8 mouse cellular contexts compared by ENCODE assay signal in the genomic region with DNA sequence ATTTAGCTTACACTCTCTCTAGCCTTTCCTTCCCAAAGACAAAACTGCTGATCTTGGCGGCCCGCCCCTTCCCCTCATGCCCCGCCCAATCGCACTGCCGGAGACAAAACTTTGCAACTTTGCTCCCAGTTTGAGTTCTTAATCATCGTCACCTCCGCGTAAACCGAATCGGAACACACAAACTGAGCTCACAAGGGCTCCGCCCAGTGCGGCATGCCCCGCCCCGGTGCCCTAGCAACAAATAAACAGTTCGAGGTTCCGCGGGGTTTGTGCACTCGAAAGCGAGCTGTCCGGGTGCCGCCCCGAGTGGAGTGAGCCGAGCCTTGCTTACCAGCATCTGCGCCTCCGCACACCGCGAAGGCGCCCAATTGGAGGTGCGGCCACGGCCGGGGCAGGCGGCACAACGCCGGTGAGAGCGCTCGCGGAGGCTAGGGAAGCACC.
DNase-seq lines count a peak whose midpoint lies in the region; ATAC-seq and TF ChIP-seq lines count a peak whose summit lies in the region.

No protein-coding gene starts in this region.

- peaks cover 3% of the 10 kb centered on the region; the same call in 1 of the 2 replicates for H3K27me3 ChIP-seq in heart, embryonic 11.5 days (ENCODE audit: control insufficient read depth, insufficient read depth, low read length)
- no peaks in the 10 kb centered on the region for H3K27me3 ChIP-seq in kidney, embryonic 15.5 days
- H3K27me3 ChIP-seq in liver, embryonic 12.5 days (replicated peaks): no peaks in the 10 kb centered on the region
- H3K27me3 ChIP-seq in stomach, embryonic 15.5 days (replicated peaks): no peaks in the 10 kb centered on the region

- TF ChIP-seq CTCF in brain, embryonic 14.5 days (IDR thresholded peaks at IDR 0.05; ENCODE audit: borderline replicate concordance, extremely low read depth, insufficient read depth, insufficient read length): no peak

- TF ChIP-seq POLR2A in brain, embryonic 14.5 days (IDR thresholded peaks at IDR 0.05; ENCODE audit: borderline replicate concordance, extremely low read depth, insufficient read depth, insufficient read length, poor library complexity, severe bottlenecking): no peak

- no peaks in the 10 kb centered on the region for H3K36me3 ChIP-seq in heart, embryonic 11.5 days (ENCODE audit: control insufficient read depth, insufficient read depth, low read length)
- H3K36me3 ChIP-seq in kidney, embryonic 15.5 days: no peaks in the 10 kb centered on the region
- no peaks in the 10 kb centered on the region for H3K36me3 ChIP-seq in liver, embryonic 12.5 days
- H3K36me3 ChIP-seq in stomach, embryonic 15.5 days: no peaks in the 10 kb centered on the region

- H3K4me3 ChIP-seq in heart, embryonic 11.5 days (ENCODE audit: low read depth, low read length): peak overlapping the region; percentile 57
- peak overlapping the region; percentile 65 for H3K4me3 ChIP-seq in kidney, embryonic 15.5 days (replicated peaks)
- peak overlapping the region; percentile 63 for H3K4me3 ChIP-seq in liver, embryonic 12.5 days
- H3K4me3 ChIP-seq in stomach, embryonic 15.5 days (replicated peaks): peak overlapping the region; percentile 58

- H3K27ac ChIP-seq in heart, embryonic 11.5 days (ENCODE audit: low read depth, low read length): no peak overlapping the region
- 0 out of 2 replicates have a peak overlapping the region, but pooled peaks have one; percentile 33 for H3K27ac ChIP-seq in kidney, embryonic 15.5 days
- H3K27ac ChIP-seq in liver, embryonic 12.5 days: peak overlapping the region; percentile 79
- H3K27ac ChIP-seq in stomach, embryonic 15.5 days: peak overlapping the region; percentile 50; the same call in 1 of the 2 replicates

- under 1% methylated on average over 37 of the region's 37 CpGs for WGBS in heart, embryonic 11.5 days (ENCODE audit: insufficient replicate concordance)
- WGBS in kidney, embryonic 15.5 days: under 1% methylated on average over 37 of the region's 37 CpGs
- under 1% methylated on average over 37 of the region's 37 CpGs for WGBS in liver, embryonic 12.5 days (ENCODE audit: insufficient replicate concordance)
- under 1% methylated on average over 37 of the region's 37 CpGs for WGBS in stomach, embryonic 15.5 days

- no peaks in the 10 kb centered on the region for H3K4me1 ChIP-seq in heart, embryonic 11.5 days (ENCODE audit: control insufficient read depth, insufficient read depth, low read length)
- H3K4me1 ChIP-seq in kidney, embryonic 15.5 days: peaks cover 15% of the 10 kb centered on the region
- H3K4me1 ChIP-seq in liver, embryonic 12.5 days: peaks cover 40% of the 10 kb centered on the region
- H3K4me1 ChIP-seq in stomach, embryonic 15.5 days: no peaks in the 10 kb centered on the region

- no peaks in the 10 kb centered on the region for H3K9me3 ChIP-seq in heart, embryonic 11.5 days (replicated peaks; ENCODE audit: control insufficient read depth, low read length)
- no peaks in the 10 kb centered on the region for H3K9me3 ChIP-seq in kidney, embryonic 15.5 days (replicated peaks)
- 0 out of 2 replicates have a peak, but pooled peaks cover 4% of the 10 kb centered on the region for H3K9me3 ChIP-seq in liver, embryonic 12.5 days (replicated peaks)
- H3K9me3 ChIP-seq in stomach, embryonic 15.5 days: no peaks in the 10 kb centered on the region

- peak; percentile 92 for ATAC-seq in erythroid progenitor cell, adult 5-6 weeks (replicated peaks; ENCODE audit: low FRiP score, poor library complexity, severe bottlenecking)
- peak; percentile 75 for ATAC-seq in heart, embryonic 11.5 days (replicated peaks; ENCODE audit: insufficient number of reproducible peaks, low FRiP score, low TSS enrichment)
- ATAC-seq in kidney, embryonic 15.5 days (replicated peaks; ENCODE audit: low FRiP score): peak; percentile 92
- peak; percentile 91 for ATAC-seq in liver, embryonic 12.5 days
- ATAC-seq in stomach, embryonic 15.5 days (ENCODE audit: insufficient read depth, low FRiP score, low read depth): peak; percentile 90

- H3K4me2 ChIP-seq in heart, embryonic 11.5 days: peak overlapping the region; percentile 94
- H3K4me2 ChIP-seq in kidney, embryonic 15.5 days: peak overlapping the region; percentile 93
- H3K4me2 ChIP-seq in liver, embryonic 12.5 days: peak overlapping the region; percentile 88
- H3K4me2 ChIP-seq in stomach, embryonic 15.5 days: peak overlapping the region; percentile 91

- H3K9ac ChIP-seq in heart, embryonic 11.5 days (ENCODE audit: low read depth, low read length): peak overlapping the region; percentile 72
- peak overlapping the region; percentile 46 for H3K9ac ChIP-seq in kidney, embryonic 15.5 days
- H3K9ac ChIP-seq in liver, embryonic 12.5 days: peak overlapping the region; percentile 72
- peak overlapping the region; percentile 30; the same call in 1 of the 2 replicates for H3K9ac ChIP-seq in stomach, embryonic 15.5 days

- peak; percentile 97 for DNase-seq in CD4-positive, CD25-positive, alpha-beta regulatory T cell, adult 2 months (ENCODE audit: low read depth, low spot score)
- peak; percentile 74 for DNase-seq in brain, embryonic 14.5 days (ENCODE audit: low read depth)
- peak; percentile 97 for DNase-seq in naive thymus-derived CD4-positive, alpha-beta T cell, adult 2 months (ENCODE audit: low read depth)
